Mouse (Mus musculus) heart, embryonic 10.5 days (tissue): ENCODE results near the gene Prtn3. TPM values are rescaled to one million over a fixed set of nuclear protein-coding genes. Genes with fewer than 3 reads are reported as not detected.

Experiments
- DNase-seq: peaks from one replicate; pipeline ENCODE4 v3.0.0-alpha.2; 2017; ENCODE audit warnings: low spot score
- H3K27ac ChIP-seq: fragments of 300-500 bp; sonication (generic); 2 replicates; pipeline ENCODE4 v1.5.1; 2016; ENCODE audit warnings: mild to moderate bottlenecking
- H3K27me3 ChIP-seq: fragments of 300-500 bp; sonication (generic); 2 replicates; pipeline ENCODE4 v1.6.1; 2016; ENCODE audit warnings: mild to moderate bottlenecking; ENCODE audit not compliant: poor library complexity, insufficient read depth, severe bottlenecking
- H3K36me3 ChIP-seq: fragments of 300-500 bp; sonication (generic); 2 replicates; pipeline ENCODE4 v1.6.1; 2016; ENCODE audit warnings: mild to moderate bottlenecking, moderate library complexity
- H3K4me1 ChIP-seq: fragments of 300-500 bp; sonication (generic); 2 replicates; pipeline ENCODE4 v1.6.1; 2016; ENCODE audit warnings: mild to moderate bottlenecking
- H3K4me3 ChIP-seq: fragments of 300-500 bp; sonication (generic); 2 replicates; pipeline ENCODE4 v1.5.1; 2016; ENCODE audit warnings: mild to moderate bottlenecking, moderate library complexity
- H3K9me3 ChIP-seq: fragments of 300-500 bp; sonication (generic); 2 replicates; pipeline ENCODE4 v1.6.1; 2016; ENCODE audit warnings: mild to moderate bottlenecking, moderate library complexity
- WGBS: fragments of 180-500 bp; shearing (Covaris S2); methylation state at CpG from one replicate; pipeline ENCODE4 v1.1.7; 2016; 5-methylcytosine and 5-hydroxymethylcytosine counted together
- polyA plus RNA-seq: library from polyadenylated mRNA; unstranded; fragments of >200 nt; fragmentation: Nextera tagmentation; extraction: Ambion mirVana; gene quantifications from 2 replicates; pipeline ENCODE4 v1.2.1, GENCODE M21; 2016

Prtn3 gene
- polyA plus RNA-seq, 1 experiment from 2014 or later: 7.8 TPM

- WGBS: 26% methylated on average over 26 of the region's 26 CpGs
- H3K27ac ChIP-seq: no peak overlapping the region
- no peaks in the 10 kb centered on the region for H3K36me3 ChIP-seq
- peaks cover 70% of the 10 kb centered on the region for H3K27me3 ChIP-seq
- H3K4me3 ChIP-seq: peak overlapping the region; percentile 56
- H3K9me3 ChIP-seq: no peaks in the 10 kb centered on the region
- DNase-seq: no peak
- H3K4me1 ChIP-seq: peaks cover 62% of the 10 kb centered on the region
These were observed 46.0 kb downstream of the Prtn3 start for GRCm38 (mm10) chr10:79920056-79920890.

- Histone ChIP-seq H3K4me1 (peaks cover 62% of the 10 kb centered on the region), H3K27me3 (peaks cover 70% of the 10 kb centered on the region), H3K27ac (0 out of 2 replicates have a peak within 1 kb of the TSS, but pooled peaks have one; percentile 22), H3K9me3 (no peaks in the 10 kb centered on the region), H3K4me3 (peak within 1 kb of the TSS; percentile 56), H3K36me3 (no peaks in the 10 kb centered on the region)
- WGBS: 5% methylated on average over 41 of the region's 41 CpGs
- DNase-seq: no peak
These were observed 46.8 kb downstream of the Prtn3 start, which contains the start of gene R3hdm4 for GRCm38 (mm10) chr10:79920958-79921535. Gene R3hdm4 (minus strand): TSS chr10:79921208.

- Histone ChIP-seq H3K4me3 (peak overlapping the region; percentile 56), H3K27ac (no peak overlapping the region), H3K4me1 (peaks cover 62% of the 10 kb centered on the region), H3K27me3 (peaks cover 70% of the 10 kb centered on the region), H3K9me3 (no peaks in the 10 kb centered on the region), H3K36me3 (no peaks in the 10 kb centered on the region)
- under 1% methylated on average over 34 of the region's 34 CpGs for WGBS
- DNase-seq: no peak
These were observed 47.3 kb downstream of the Prtn3 start for GRCm38 (mm10) chr10:79921572-79921971.

GRCm38 (mm10) chr10:79924998-79925784, 50.9 kb downstream of the Prtn3 start:
- Histone ChIP-seq H3K4me1 (peaks cover 52% of the 10 kb centered on the region), H3K27ac (no peak overlapping the region; the same call in 1 of the 2 replicates), H3K36me3 (no peaks in the 10 kb centered on the region), H3K9me3 (no peaks in the 10 kb centered on the region), H3K27me3 (peaks cover 40% of the 10 kb centered on the region), H3K4me3 (peak overlapping the region; percentile 99; the same call in 1 of the 2 replicates)
- peak; percentile 94 for DNase-seq
- 12% methylated on average over 29 of the region's 29 CpGs for WGBS

GRCm38 (mm10) chr10:79925785-79926490, 51.7 kb downstream of the Prtn3 start:
- Histone ChIP-seq H3K9me3 (no peaks in the 10 kb centered on the region), H3K27ac (peak overlapping the region; percentile 99), H3K4me3 (peak overlapping the region; percentile 99), H3K36me3 (peaks cover 7% of the 10 kb centered on the region), H3K27me3 (peaks cover 33% of the 10 kb centered on the region), H3K4me1 (peaks cover 52% of the 10 kb centered on the region)
- 8% methylated on average over 15 of the region's 15 CpGs for WGBS
- no peak for DNase-seq

GRCm38 (mm10) chr10:79926491-79927323, 52.4 kb downstream of the Prtn3 start, which contains the start of gene Arid3a:
Gene Arid3a (plus strand): TSS chr10:79927043.
- Histone ChIP-seq H3K36me3 (peaks cover 15% of the 10 kb centered on the region), H3K9me3 (no peaks in the 10 kb centered on the region), H3K4me3 (peak within 1 kb of the TSS; percentile 99), H3K4me1 (peaks cover 52% of the 10 kb centered on the region), H3K27ac (peak within 1 kb of the TSS; percentile 99), H3K27me3 (peaks cover 25% of the 10 kb centered on the region)
- DNase-seq: peak; percentile 95
- under 1% methylated on average over 63 of the region's 63 CpGs for WGBS

- H3K4me1 ChIP-seq: peaks cover 58% of the 10 kb centered on the region
These were observed 53.2 kb downstream of the Prtn3 start for GRCm38 (mm10) chr10:79927324-79928029.

GRCm38 (mm10) chr10:79928030-79928694, 53.9 kb downstream of the Prtn3 start:
- Histone ChIP-seq H3K27ac (peak overlapping the region; percentile 99), H3K4me1 (peaks cover 65% of the 10 kb centered on the region), H3K36me3 (peaks cover 30% of the 10 kb centered on the region), H3K4me3 (peak overlapping the region; percentile 99), H3K9me3 (no peaks in the 10 kb centered on the region), H3K27me3 (peaks cover 11% of the 10 kb centered on the region)
- under 1% methylated on average over 29 of the region's 29 CpGs for WGBS
- no peak for DNase-seq

More at GRCm38 (mm10) chr10:79927324-79928029, 53.2 kb downstream of the Prtn3 start:
- Histone ChIP-seq H3K27me3 (peaks cover 18% of the 10 kb centered on the region), H3K27ac (peak overlapping the region; percentile 99), H3K36me3 (peaks cover 23% of the 10 kb centered on the region), H3K4me3 (peak overlapping the region; percentile 99), H3K9me3 (no peaks in the 10 kb centered on the region)
- 0% methylated on average over 54 of the region's 54 CpGs for WGBS
- DNase-seq: peak; percentile 86

- Histone ChIP-seq H3K4me1 (peaks cover 74% of the 10 kb centered on the region), H3K36me3 (peaks cover 39% of the 10 kb centered on the region), H3K4me3 (peak overlapping the region; percentile 99), H3K27ac (peak overlapping the region; percentile 99), H3K9me3 (no peaks in the 10 kb centered on the region), H3K27me3 (peaks cover 1% of the 10 kb centered on the region)
- WGBS: 14% methylated on average over 9 of the region's 9 CpGs
- no peak for DNase-seq
These were observed 54.8 kb downstream of the Prtn3 start for GRCm38 (mm10) chr10:79928907-79929701.
